Mouse (Mus musculus) thymus, postnatal 0 days (tissue): ENCODE measurements at regions not wholly inside any gene's neighbourhood (a gene's known extent, or its start where the extent isn't known, plus 50 kb on each side); places are given as distances from the start of the nearest gene placed in this dataset.

Experiments
- DNase-seq: peaks from one replicate; pipeline ENCODE4 v3.0.0-alpha.2; 2015; ENCODE audit warnings: low spot score

DNA sequence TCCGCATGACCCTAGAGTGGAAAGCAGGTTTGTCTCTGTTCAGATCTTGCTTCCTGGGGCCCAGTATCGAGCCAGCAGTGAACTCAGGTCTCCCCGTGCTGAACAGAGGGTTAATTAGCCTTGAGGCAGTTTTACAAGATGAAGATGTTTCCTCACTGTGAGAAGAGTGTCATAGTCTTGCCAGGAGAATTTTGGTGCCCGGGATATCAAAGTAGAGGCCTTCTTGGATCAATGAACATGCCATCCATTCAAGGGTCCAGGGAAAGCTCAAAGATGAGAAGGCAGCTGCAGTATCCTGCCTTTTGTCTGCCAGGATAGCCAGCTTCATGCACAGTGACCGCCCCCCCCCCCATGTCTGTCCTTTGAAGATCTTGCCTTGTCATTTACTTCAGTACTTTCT lies 114.2 kb upstream of the Mylip start:
- DNase-seq: no peak

DNA sequence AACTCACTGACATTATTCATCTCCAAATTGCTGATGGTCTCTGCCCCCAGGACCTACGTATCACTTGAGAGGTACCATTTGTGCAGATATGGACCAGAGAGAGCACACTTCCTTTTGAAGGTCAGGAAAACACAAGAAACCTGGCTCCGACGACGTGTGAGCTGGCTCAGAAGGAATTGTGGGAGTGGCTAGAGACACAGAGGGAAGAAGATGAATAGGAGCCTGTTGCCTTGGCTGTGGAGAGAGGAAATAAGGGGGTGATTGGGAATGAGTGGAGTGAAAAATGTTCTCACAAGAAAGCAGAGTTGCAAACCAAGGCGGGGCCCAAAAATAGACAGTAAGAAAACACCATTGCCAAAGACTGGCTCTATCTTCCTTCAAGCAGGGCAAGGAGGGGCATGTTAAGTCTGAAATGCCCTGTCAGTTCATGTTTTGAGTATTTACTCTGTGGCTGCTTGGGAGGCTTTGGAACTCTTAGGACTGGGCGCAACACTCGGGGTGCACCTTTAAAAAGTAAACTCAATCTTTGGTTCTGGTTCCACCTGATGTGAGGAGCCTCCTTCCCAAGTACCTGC lies 111.6 kb upstream of the Mylip start:
- DNase-seq: no peak

DNA sequence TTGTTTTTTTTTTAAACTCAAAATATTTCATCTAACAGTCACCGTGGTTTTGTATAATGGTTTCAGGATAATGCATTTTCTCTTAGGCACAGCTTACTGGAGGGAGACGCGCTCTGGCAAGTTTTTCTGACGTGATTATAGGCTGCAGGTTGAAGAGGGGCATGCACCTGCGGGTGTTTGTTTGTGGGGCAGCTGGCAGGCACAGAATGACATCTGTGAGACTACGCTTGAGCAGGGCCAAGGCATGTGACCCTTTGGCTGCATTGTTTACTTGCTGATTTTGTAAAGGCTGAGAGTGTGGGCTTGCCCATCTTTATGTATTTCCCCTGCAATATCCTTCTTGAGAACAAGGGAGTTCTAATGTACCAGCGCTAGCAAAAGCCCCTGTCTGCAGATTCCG lies 108.4 kb upstream of the Mylip start:
- no peak for DNase-seq

DNA sequence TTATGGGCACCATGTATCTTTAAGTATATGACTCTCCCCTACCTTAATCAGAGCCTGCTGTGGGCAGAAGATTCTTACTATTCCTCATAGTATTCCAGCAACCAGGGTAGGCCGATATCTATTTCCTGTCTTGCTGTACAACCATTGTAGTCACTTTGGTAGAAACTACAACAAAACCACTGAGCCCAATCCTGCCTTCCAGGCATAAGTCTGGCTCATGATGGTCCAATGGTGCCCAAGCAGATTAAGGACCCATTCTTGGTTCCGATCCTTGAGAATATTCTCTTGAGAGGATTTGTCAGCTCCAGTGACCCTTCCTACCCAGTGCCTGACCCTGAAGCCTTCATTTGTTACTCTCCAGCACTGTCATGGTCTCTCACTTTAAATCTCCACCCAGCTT lies 102.9 kb upstream of the Mylip start:
- no peak for DNase-seq

DNA sequence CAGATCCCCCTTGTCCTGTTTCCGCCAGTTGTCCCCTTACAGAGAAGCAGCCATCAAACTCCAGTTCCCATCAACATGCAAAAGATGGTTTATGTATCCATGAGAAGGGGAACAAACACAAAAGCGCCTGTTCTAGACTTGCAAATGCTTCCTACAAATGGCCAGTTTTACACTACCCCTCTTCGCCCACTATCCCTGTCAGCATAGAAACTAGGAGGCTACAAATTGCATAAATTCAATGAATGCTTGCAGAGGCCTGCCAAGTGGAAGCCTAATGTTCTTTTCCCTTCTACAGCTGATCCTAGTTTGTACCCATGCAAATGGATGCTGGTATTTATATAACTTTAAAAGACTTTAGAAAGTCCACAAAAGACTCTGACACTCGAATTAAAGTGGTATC lies 102.3 kb upstream of the Mylip start:
- no peak for DNase-seq

DNA sequence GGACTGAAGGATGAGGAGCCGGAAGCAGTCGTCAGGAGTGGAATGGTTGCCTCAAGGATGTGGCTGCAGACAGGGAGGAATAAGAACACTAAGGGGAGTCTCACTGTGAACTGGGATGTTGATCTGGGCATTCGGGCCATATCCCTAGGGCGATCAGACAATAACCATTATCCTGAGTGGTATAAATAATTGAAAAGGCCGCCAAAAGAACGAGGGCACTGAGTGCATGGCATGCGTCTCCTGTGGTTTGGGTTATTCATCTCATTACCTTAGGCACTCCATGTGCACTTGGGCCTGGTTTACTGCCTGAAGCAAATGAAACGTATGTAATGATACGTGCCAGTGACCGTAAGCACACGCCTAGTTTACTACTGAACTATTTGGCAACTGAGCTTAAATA lies 99.6 kb upstream of the Mylip start:
- DNase-seq: no peak

DNA sequence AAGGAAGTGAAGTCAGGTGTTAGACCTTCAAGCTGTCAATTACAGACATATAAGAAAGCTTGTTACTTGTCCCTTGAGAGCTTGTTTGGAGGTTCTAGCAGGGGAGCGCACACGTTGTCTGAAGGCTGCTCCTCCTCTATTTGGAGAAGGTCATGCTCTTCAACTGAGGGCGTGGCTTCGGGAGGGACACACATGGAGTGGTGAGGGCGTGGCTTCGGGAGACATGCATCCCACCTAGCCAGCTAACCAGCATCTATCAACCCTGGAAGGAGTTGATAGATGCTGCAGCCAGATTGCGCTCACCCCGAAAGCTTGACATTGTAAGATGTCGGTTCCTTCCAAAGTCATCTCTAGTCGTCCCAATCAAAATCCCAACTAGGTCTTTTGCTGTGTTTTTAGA lies 94.9 kb upstream of the Mylip start:
- DNase-seq: no peak

DNA sequence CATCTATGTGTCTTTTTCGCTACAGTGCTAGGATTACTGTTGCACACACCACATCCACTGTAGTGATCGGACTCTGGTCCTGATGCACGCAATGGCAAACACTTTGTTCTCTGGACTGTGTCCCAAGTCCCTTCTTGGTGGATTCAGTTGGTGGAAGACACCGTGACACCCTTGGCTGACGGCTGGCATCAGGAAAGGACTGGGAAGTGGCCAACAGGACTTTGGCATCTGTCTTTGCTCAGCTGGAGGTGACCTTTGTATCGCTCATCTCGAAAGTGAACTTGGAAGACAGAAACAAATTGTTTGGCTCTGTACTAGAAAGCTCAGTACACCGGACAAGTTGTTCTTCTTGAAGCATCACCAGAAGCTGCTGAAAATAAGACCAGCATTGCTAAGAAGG lies 88.9 kb upstream of the Mylip start:
- DNase-seq: no peak

DNA sequence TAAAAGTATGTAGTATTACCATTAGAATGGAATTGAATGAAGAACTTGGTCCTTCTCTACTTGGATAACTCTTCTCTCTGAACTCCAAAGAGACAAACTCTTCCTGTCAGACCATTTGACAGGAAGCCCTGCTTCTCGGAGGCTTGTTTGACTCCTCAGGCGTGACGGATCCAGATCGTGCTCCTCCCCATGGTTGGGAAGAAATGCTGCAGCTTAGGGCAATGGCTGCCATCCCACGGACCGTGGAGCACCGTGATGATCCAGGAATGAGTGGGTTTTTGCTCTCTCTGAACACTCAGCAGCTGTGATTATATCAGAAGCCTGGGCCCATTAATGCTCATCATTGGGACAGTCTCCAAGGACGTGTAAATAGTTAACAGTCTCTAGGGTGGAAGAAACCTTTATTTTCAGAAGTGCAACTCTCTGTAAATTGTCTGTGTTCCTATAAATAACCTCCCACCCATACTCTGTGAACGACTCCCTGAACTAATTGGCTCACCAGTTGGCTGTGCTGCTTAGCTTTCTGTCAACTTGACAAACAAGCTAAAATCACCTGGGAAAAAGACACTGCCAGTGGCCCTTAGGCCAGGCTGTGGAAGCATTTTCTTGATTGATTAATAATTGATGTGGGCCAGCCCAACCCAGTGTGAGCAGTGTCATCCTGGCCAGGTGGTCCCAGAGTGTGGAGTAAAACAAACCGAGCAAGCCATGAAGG lies 88.2 kb upstream of the Mylip start:
- DNase-seq: no peak

DNA sequence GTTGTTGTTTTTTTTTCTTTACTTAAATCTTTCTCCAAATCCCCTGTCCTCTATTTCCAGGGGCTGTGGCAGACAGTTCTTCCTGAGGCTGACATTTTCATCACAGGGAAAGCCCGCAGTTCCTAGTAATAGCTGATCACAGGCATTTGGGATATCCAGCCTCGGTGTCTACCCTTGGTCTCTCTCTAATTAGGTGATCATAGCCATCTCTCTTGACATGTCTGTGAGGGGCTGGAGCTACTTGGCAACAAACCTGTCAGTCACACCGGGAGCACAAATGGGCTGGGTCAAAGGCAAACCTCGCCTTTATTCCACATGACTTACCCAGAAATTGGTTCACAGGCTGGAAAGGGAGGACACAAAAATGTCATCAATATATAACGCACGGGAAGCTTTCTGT lies 86.7 kb upstream of the Mylip start:
- no peak for DNase-seq

DNA sequence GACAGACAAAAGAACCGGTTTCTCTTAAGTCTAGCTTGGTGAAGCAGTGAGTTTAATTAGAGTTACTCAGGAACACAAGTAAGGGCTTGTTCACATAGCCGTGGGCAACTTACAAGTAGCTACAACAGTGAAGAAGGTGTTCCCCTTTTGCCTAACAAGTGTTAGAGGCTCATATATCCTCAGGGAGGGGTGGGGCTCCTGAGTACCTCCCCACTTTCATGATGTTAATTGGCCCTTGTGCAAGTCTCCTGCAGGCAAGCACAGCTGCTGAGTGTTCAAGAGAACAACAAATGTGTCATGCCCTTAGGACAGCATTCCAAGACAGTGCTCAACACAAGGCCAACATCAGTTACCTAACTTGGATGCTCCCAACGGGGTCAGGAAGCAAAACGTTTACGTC lies 83.4 kb upstream of the Mylip start:
- no peak for DNase-seq

DNA sequence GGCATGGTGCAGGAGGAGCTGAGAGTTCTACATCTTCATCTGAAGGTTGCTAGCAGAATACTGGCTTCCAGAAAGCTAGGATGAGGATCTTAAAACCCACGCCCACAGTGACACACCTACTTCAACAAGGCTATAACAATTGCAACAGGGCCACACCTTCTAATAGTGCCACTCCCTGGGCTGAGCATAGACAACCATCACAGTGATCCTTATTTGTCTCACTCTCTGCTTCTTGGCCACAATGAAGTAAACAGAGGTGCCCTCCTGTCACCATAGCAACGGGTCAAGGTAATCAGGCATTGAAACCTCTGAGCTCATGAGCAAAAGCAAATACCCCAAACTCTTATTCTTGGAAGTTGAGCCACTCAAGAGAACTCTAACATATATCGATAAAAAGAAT lies 82.3 kb upstream of the Mylip start:
- DNase-seq: no peak

DNA sequence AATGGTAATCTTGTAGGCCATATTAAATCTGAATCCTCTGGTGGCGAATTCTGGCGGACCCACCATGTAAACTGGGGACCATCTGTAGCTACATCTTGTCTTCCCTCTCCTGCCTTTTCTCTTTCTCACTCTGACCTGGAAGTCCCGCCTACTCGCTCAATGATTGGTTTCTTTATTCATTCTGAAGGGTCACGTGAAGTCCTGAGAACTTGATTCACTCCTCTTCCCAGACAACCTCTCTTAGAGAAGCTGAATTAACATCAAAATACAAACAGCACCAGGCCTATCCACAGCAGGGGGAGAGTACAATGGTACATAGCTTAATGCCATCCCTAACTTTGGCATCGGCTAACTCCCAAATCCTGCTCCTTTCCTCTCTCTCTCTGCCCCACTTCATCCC lies 69.9 kb upstream of the Mylip start:
- no peak for DNase-seq

DNA sequence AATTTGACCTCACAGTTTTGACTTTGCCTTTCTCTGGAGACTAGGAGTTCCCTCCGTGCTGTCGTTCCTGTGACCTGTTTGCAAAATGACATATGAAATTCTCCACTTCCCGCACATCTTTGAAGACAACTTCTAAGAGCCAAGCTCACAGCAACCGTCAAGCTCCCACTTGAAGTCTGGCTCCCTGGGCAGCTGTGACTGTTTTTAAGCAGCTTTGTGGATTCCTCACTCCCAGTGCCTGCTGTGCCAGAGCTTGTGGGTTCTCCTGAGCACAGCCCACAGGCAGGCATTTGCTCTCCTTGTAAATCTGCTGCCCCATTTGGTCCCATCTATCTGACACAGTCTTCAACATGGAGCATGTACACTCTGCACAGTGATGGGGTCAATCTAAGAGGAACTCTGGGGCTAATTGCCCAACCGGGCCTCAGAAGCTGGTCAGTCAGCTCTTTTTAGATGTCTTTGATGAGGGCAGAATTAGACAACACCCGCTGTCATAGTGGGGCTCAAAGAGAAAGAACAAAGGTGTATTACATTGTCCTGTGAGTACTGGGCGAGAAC lies 63.7 kb upstream of the Mylip start:
- no peak for DNase-seq

DNA sequence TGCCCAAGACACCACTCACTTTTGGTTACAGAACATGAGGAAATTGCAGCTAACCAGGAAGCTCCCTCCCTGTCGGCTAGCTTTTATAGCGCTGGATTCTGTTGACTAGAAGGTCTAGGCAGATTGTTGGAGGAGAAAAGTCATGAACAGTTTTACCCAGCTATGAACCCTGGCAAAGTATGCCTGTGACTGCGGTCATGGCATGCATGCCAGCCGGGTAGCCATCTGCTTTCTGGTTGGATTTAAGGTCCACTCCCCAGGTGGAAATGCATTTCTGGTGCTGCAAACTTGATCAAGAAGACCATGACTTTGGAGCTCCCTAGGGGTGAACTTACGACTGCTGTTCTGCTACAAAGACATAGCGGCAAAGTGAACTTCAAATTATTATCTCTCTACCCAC lies 62.8 kb upstream of the Mylip start:
- DNase-seq: no peak

DNA sequence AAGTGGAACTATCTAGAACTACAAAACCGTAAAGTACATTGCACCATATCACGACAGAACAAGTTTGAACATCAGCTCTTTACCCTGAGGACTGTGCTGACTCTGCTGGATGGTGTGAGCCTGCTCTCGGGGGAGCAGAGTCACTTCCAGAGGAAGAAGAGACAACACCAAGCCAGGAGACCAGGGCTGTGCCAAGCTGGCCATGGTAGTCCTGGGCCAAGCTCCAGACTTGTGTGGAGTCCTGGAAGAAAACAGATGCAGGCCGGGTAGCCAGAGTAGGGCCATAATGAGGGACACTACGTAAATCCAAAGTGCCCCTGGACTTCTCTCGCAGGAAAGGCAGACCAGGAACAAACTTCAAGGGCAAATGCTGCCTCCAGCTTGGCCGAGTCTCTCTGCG lies 59.0 kb upstream of the Mylip start:
- DNase-seq: no peak

DNA sequence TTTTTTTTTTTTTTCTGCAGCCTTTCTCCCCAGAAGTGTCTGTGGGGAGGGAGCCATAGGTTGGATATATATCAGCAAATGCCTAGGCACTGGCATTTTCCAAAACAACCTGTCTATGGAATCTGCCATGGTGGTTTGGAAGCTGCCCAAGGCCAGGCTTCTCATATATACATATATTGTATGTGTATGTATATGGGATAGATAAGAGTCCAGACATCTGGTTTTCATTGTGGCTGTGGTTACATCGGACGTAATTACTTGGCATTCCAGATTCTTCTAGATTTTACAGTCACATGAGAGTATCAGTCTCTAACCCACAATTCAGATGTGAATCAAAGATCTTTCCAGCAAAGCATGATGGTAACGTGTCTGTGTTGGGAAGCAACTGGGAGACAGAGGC lies 57.5 kb upstream of the Mylip start:
- DNase-seq: no peak

DNA sequence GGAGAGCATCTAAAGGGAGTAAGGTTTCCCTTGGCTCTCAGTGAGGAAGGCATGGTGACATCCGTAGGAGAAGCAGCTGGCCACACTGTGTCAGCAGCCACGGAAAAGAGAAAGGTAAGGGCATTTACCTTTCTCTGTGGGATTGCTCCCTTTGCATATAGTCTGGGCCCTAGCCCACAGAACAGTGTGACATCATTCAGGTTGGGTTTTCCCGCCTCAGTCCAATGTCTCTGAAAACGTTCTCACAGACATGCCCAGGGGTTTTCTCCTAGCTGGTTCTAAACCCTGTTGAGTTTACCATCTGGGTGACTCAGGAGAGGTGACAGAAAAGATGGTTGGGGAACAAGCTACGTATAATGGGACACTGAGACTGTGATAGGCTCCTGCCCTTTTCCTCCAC lies 55.9 kb upstream of the Mylip start:
- DNase-seq: no peak
